9 mouse cellular contexts compared by ENCODE assay signal in genomic region chr7:136406258-136407100, GRCm38 (mm10).
A peak's percentile ranks its signal among the peaks of the same experiment; 100 is the strongest.
DNase-seq lines count a peak whose midpoint lies in the region; ATAC-seq and TF ChIP-seq lines count a peak whose summit lies in the region.
"Had no signal": no experiment of that assay in that cellular context is flagged by ENCODE, and none has a peak within 500 bp of the region (broad histone marks: within the 10 kb centered on the region; RNA-seq: fewer than 3 reads in every experiment).

No protein-coding gene starts in this region.

- peak; percentile 15 for DNase-seq in ovary, postnatal 36 days (ENCODE audit: low spot score)
- DNase-seq in ovary, adult 18-20 months (ENCODE audit: low spot score) = no peak
- DNase-seq in heart, adult 2 months = peak; percentile 42 to 56
- no peak for DNase-seq in spleen, postnatal 4 days (ENCODE audit: low spot score in 2 of 2)
- no peak for DNase-seq in spleen, adult 12 weeks (ENCODE audit: low spot score)
- DNase-seq: right cerebral cortex, adult 18-20 months had no signal

- WGBS in heart, adult 2 months = 49% methylated on average over 20 of the region's 20 CpGs
- 26% methylated on average over 20 of the region's 20 CpGs for WGBS in kidney, embryonic 16.5 days
- WGBS in stomach, embryonic 15.5 days = 33% methylated on average over 20 of the region's 20 CpGs

- H3K79me2 ChIP-seq in heart, adult 2 months (replicated peaks; ENCODE audit: control insufficient read depth, insufficient read depth, low read length) = no peaks in the 10 kb centered on the region

- H3K9ac ChIP-seq in heart, adult 2 months (ENCODE audit: low read depth, low read length) = peak overlapping the region; percentile 42; the same call in 1 of the 2 replicates
- H3K9ac ChIP-seq in kidney, embryonic 16.5 days (replicated peaks; ENCODE audit: low read length) = no peak overlapping the region
- H3K9ac ChIP-seq in stomach, embryonic 15.5 days = no peak overlapping the region

- intact Hi-C loops in heart, adult 2 months (cut with DNase I) = no loop called here

- peak overlapping the region; percentile 38 for H3K4me2 ChIP-seq in kidney, embryonic 16.5 days (replicated peaks; ENCODE audit: low read depth, low read length)
- peak overlapping the region; percentile 39 for H3K4me2 ChIP-seq in stomach, embryonic 15.5 days

- peak; percentile 73 for ATAC-seq in kidney, embryonic 16.5 days (ENCODE audit: low FRiP score, low TSS enrichment)
- peak; percentile 35; the same call in 1 of the 2 replicates for ATAC-seq in stomach, embryonic 15.5 days (ENCODE audit: insufficient read depth, low FRiP score, low read depth)
- no peak for ATAC-seq in CD4-positive, CD25-positive, alpha-beta regulatory T cell, adult 4 months

- H3K4me1 ChIP-seq in heart, adult 2 months (ENCODE audit: control insufficient read depth, insufficient read depth, low read length) = peaks cover 4% of the 10 kb centered on the region
- peaks cover 17% of the 10 kb centered on the region for H3K4me1 ChIP-seq in kidney, embryonic 16.5 days (ENCODE audit: insufficient read depth, low read length)
- peaks cover 4% of the 10 kb centered on the region; the same call in 1 of the 2 replicates for H3K4me1 ChIP-seq in stomach, embryonic 15.5 days

- no peak for TF ChIP-seq CTCF in heart, adult 2 months (IDR thresholded peaks at IDR 0.05)

- H3K9me3 ChIP-seq in kidney, embryonic 16.5 days (ENCODE audit: low read length) = no peaks in the 10 kb centered on the region
- no peaks in the 10 kb centered on the region for H3K9me3 ChIP-seq in stomach, embryonic 15.5 days

- H3K4me3 ChIP-seq in heart, adult 2 months = peak overlapping the region; percentile 26
- peak overlapping the region; percentile 3; the same call in 1 of the 2 replicates for H3K4me3 ChIP-seq in kidney, embryonic 16.5 days (ENCODE audit: low read length)
- 0 out of 2 replicates have a peak overlapping the region, but pooled peaks have one; percentile 5 for H3K4me3 ChIP-seq in stomach, embryonic 15.5 days (replicated peaks)

- no peak for TF ChIP-seq POLR2A in heart, adult 2 months (IDR thresholded peaks at IDR 0.05; ENCODE audit: insufficient read depth, low read depth, low read length)

- no peak for TF ChIP-seq EP300 in heart, adult 2 months (IDR thresholded peaks at IDR 0.05; ENCODE audit: insufficient read depth, low read depth, low read length)

- no peaks in the 10 kb centered on the region for H3K27me3 ChIP-seq in heart, adult 2 months (ENCODE audit: control insufficient read depth, insufficient read depth, low read length)
- H3K27me3 ChIP-seq in kidney, embryonic 16.5 days (ENCODE audit: insufficient read depth, low read length) = no peaks in the 10 kb centered on the region
- no peaks in the 10 kb centered on the region for H3K27me3 ChIP-seq in stomach, embryonic 15.5 days (replicated peaks)

- H3K27ac ChIP-seq in heart, adult 2 months = no peak overlapping the region; the same call in 1 of the 2 replicates
- H3K27ac ChIP-seq in kidney, embryonic 16.5 days (ENCODE audit: low read length) = no peak overlapping the region
- H3K27ac ChIP-seq in stomach, embryonic 15.5 days = no peak overlapping the region

- H3K36me3 ChIP-seq in heart, adult 2 months (ENCODE audit: control insufficient read depth, insufficient read depth, low read length) = no peaks in the 10 kb centered on the region
- H3K36me3 ChIP-seq in kidney, embryonic 16.5 days (ENCODE audit: insufficient read depth, low read length) = no peaks in the 10 kb centered on the region
- no peaks in the 10 kb centered on the region for H3K36me3 ChIP-seq in stomach, embryonic 15.5 days

Comparison
In these comparisons a context has a peak if more than half of its experiments do, and no peak if none do; other contexts are left out.
1. DNase-seq: peak in ovary, postnatal 36 days (single experiment) and heart, adult 2 months (2 of 2); none in ovary, adult 18-20 months (single experiment), spleen, postnatal 4 days (0 of 2) and spleen, adult 12 weeks (single experiment).
2. Peak in every context shown above with its lines, with median percentiles within 50 percentile points of each other: H3K4me3 ChIP-seq.